Mouse (Mus musculus): ENCODE results near the gene Mxi1. TPM values are rescaled to one million over a fixed set of nuclear protein-coding genes. Genes with fewer than 3 reads are reported as not detected.

The Mxi1 gene
- polyA plus RNA-seq, 2 experiments = 16.5 to 27.7 TPM

DNA sequence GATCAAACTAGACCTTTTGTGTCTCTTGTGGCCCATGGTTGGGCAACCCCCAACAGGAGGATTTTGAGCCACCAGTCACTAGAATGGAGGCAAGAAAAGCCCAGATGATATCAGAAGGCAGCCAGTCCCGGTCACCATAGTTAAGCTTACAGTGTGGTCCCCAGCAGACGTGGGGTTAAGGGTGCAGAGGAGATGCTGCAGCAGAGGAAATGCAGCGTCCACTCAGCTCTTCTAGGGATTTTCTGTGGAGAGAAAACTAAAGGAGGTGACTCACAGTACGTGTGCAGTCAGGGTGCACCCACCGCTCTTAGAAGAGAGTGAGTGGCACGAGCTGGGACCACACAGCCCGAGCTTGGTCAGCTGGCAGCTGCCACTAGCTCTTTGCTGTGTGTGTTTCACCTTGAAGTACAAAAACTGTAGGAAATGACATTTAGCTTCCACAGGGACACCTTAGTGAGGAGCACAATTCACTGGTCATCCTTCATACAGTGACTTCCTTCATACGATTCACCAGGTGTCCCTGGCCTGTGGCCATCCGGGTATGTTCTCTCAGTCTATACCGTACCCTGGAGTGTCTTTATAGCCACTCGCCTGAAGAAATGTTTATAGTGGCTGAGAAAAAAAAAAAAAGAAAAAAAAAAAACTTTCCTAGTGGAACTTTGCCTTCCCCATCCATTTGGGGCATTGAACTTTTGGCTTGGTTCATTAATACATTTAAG lies 55.9 kb downstream of the Mxi1 start:
- no peak overlapping the region for H3K4me3 ChIP-seq (ENCODE audit: insufficient read depth in 1 of 2, low read depth in 2 of 2, low read length in 2 of 2)
- WGBS (ENCODE audit: insufficient replicate concordance) = 78% methylated on average over 11 of the region's 11 CpGs
- no peak overlapping the region for H3K9ac ChIP-seq (replicated peaks)
- no peak overlapping the region for H3K27ac ChIP-seq
- H3K36me3 ChIP-seq (replicated peaks; ENCODE audit: control insufficient read depth, insufficient read depth, low read depth) = no peaks in the 10 kb centered on the region; the same call in 1 of the 2 replicates
- no peak for DNase-seq (ENCODE audit: low read depth in 3 of 3, low spot score in 3 of 3)
- no peak for ATAC-seq (ENCODE audit: insufficient read depth)
- no peaks in the 10 kb centered on the region for H3K9me3 ChIP-seq (ENCODE audit: control insufficient read depth, low read length)
- no peaks in the 10 kb centered on the region for H3K27me3 ChIP-seq (ENCODE audit: control insufficient read depth, insufficient read depth, low read length)
- TF ChIP-seq CTCF (IDR thresholded peaks at IDR 0.05; ENCODE audit: low read depth) = no peak
- no peak for TF ChIP-seq EP300 (IDR thresholded peaks at IDR 0.05; ENCODE audit: low read depth)
- peaks cover 0 to 3% of the 10 kb centered on the region in 2 experiments; a peak in 1 of 4 replicates for H3K4me1 ChIP-seq (replicated peaks; ENCODE audit: control insufficient read depth in 2 of 2, insufficient read depth in 2 of 2, low read length in 1 of 2)
- no peak overlapping the region for H3K4me2 ChIP-seq (ENCODE audit: low read depth)

DNA sequence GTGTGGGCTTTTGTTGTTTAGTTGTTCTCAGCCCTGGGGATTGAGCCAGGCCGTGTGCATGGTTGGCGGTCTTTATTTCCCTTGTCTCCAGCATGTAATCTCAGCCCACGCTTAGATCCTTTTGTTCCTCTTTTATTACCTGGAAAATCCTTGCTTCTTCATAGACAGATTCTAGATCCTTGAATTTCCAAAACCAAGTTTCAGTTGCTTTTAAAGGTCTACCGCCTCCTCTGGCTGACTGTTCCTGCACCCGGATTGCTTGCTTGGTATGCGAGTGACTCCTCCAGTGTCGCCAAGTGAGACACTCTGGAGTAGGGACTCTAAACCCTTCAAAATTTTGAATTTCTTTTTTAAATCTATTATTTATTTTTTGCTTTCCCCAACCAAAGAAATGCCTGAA lies 56.6 kb downstream of the Mxi1 start:
- ATAC-seq (ENCODE audit: insufficient read depth) (no peak), DNase-seq (ENCODE audit: low read depth in 3 of 3, low spot score in 3 of 3) (no peak)
- H3K27ac ChIP-seq = no peak overlapping the region
- no peak overlapping the region for H3K9ac ChIP-seq (replicated peaks)
- no peak overlapping the region for H3K4me2 ChIP-seq (ENCODE audit: low read depth)
- H3K4me3 ChIP-seq (ENCODE audit: insufficient read depth in 1 of 2, low read depth in 2 of 2, low read length in 2 of 2) = no peak overlapping the region
- no peak for TF ChIP-seq CTCF (IDR thresholded peaks at IDR 0.05; ENCODE audit: low read depth)
- no peak for TF ChIP-seq EP300 (IDR thresholded peaks at IDR 0.05; ENCODE audit: low read depth)
- H3K4me1 ChIP-seq (replicated peaks; ENCODE audit: control insufficient read depth in 2 of 2, insufficient read depth in 2 of 2, low read length in 1 of 2) = 0 out of 4 replicates have a peak, but pooled peaks cover 0 to 3% of the 10 kb centered on the region in 2 experiments
- H3K27me3 ChIP-seq (ENCODE audit: control insufficient read depth, insufficient read depth, low read length) = no peaks in the 10 kb centered on the region
- 84% methylated on average over 7 of the region's 7 CpGs for WGBS (ENCODE audit: insufficient replicate concordance)
- peaks cover 6% of the 10 kb centered on the region for H3K36me3 ChIP-seq (replicated peaks; ENCODE audit: control insufficient read depth, insufficient read depth, low read depth)
- no peaks in the 10 kb centered on the region for H3K9me3 ChIP-seq (ENCODE audit: control insufficient read depth, low read length)

DNA sequence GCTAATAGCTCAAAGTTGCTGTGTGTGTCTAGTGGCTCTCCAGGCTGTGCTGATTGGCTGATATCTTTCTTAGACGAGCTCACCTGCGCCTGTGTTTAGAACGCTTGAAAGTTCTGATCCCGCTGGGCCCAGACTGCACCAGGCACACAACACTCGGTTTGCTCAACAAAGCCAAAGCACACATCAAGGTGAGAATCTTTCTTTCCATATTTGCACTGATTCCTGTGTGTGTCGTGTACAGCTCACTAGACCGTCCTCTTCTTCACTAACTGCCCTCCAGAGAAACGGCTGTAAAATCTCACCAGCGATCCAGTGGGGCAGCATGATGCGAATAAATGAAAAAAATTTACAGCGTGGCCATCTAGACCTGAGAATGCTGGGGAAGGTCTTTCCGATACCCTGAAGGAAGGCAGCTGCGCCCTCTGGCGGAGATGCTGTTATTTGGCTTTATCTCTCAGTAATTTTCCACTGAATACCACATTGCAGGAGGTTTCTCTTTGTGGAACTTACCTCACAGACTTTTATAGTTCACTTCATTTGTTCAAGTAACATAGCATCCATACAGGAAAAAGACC lies 59.2 kb downstream of the Mxi1 start:
- peak; percentile 37 to 41 (median 40) for DNase-seq (ENCODE audit: low read depth in 3 of 3, low spot score in 3 of 3)
- Histone ChIP-seq H3K27ac (no peak overlapping the region), H3K4me1 (replicated peaks; ENCODE audit: control insufficient read depth in 2 of 2, insufficient read depth in 2 of 2, low read length in 1 of 2) (0 out of 4 replicates have a peak, but pooled peaks cover 0 to 3% of the 10 kb centered on the region in 2 experiments), H3K27me3 (ENCODE audit: control insufficient read depth, insufficient read depth, low read length) (no peaks in the 10 kb centered on the region), H3K4me2 (ENCODE audit: low read depth) (peak overlapping the region; percentile 8), H3K36me3 (replicated peaks; ENCODE audit: control insufficient read depth, insufficient read depth, low read depth) (peaks cover 13% of the 10 kb centered on the region), H3K9ac (replicated peaks) (no peak overlapping the region), H3K4me3 (ENCODE audit: insufficient read depth in 1 of 2, low read depth in 2 of 2, low read length in 2 of 2) (no peak overlapping the region), H3K9me3 (ENCODE audit: control insufficient read depth, low read length) (no peaks in the 10 kb centered on the region)
- 36% methylated on average over 14 of the region's 14 CpGs for WGBS (ENCODE audit: insufficient replicate concordance)
- ATAC-seq (ENCODE audit: insufficient read depth) = no peak
- no peak for TF ChIP-seq EP300 (IDR thresholded peaks at IDR 0.05; ENCODE audit: low read depth)
- TF ChIP-seq CTCF (IDR thresholded peaks at IDR 0.05; ENCODE audit: low read depth) = peak; percentile 89

DNA sequence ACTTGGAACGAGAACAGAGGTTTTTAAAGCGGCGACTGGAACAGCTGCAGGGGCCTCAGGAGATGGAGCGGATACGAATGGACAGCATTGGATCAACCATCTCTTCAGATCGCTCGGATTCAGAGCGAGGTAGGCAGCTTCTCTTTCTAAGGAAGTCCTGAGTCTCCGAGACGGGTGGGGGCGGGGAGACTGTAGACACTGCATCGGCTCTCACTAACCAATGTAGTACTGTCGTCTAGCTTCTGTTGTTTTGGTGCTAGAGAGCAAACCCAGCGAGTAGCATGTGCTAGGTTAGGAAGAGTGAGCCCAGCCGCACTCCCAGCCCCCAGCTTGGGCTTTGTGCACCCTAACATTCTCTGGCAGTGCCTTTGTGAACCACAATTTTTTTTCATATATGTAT lies 59.9 kb downstream of the Mxi1 start:
- Histone ChIP-seq H3K4me3 (ENCODE audit: insufficient read depth in 1 of 2, low read depth in 2 of 2, low read length in 2 of 2) (no peak overlapping the region), H3K36me3 (replicated peaks; ENCODE audit: control insufficient read depth, insufficient read depth, low read depth) (peaks cover 13% of the 10 kb centered on the region), H3K4me1 (replicated peaks; ENCODE audit: control insufficient read depth in 2 of 2, insufficient read depth in 2 of 2, low read length in 1 of 2) (0 out of 4 replicates have a peak, but pooled peaks cover 0 to 2% of the 10 kb centered on the region in 2 experiments), H3K9ac (replicated peaks) (no peak overlapping the region), H3K4me2 (ENCODE audit: low read depth) (no peak overlapping the region), H3K27ac (no peak overlapping the region), H3K9me3 (ENCODE audit: control insufficient read depth, low read length) (no peaks in the 10 kb centered on the region), H3K27me3 (ENCODE audit: control insufficient read depth, insufficient read depth, low read length) (no peaks in the 10 kb centered on the region)
- 77% methylated on average over 15 of the region's 15 CpGs for WGBS (ENCODE audit: insufficient replicate concordance)
- TF ChIP-seq EP300 (IDR thresholded peaks at IDR 0.05; ENCODE audit: low read depth) = no peak
- no peak for TF ChIP-seq CTCF (IDR thresholded peaks at IDR 0.05; ENCODE audit: low read depth)
- ATAC-seq (ENCODE audit: insufficient read depth) (no peak), DNase-seq (ENCODE audit: low read depth in 3 of 3, low spot score in 3 of 3) (no peak)

DNA sequence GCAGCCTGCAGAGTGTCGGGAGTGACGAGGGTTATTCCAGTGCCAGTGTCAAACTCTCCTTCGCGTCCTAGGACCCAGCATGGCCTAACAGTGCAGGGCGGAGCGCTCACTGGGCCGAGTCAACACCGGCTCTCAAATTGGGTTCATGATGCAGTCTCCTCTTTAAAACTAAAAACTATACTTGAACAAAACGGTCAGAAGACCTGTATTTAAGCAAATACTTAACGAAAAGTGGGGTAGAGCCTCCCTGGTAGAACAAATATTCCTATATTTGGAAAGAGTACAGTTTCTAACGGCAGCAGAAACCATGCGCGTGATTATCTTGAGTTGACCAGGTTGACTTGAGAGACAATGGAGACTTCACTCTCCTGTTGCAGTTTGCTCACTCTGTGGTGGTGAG lies 61.3 kb downstream of the Mxi1 start, which contains the start of gene Gm10197:
TSS of gene Gm10197 (minus strand) at position 101 of the 400 bp plus-strand sequence.
- Histone ChIP-seq H3K9me3 (ENCODE audit: control insufficient read depth, low read length) (no peaks in the 10 kb centered on the region), H3K4me3 (ENCODE audit: insufficient read depth in 1 of 2, low read depth in 2 of 2, low read length in 2 of 2) (no peak within 1 kb of the TSS), H3K4me2 (ENCODE audit: low read depth) (no peak within 1 kb of the TSS), H3K4me1 (replicated peaks; ENCODE audit: control insufficient read depth in 2 of 2, insufficient read depth in 2 of 2, low read length in 1 of 2) (0 out of 4 replicates have a peak, but pooled peaks cover 0 to 2% of the 10 kb centered on the region in 2 experiments), H3K27ac (no peak within 1 kb of the TSS), H3K9ac (replicated peaks) (no peak within 1 kb of the TSS), H3K36me3 (replicated peaks; ENCODE audit: control insufficient read depth, insufficient read depth, low read depth) (peaks cover 16% of the 10 kb centered on the region), H3K27me3 (ENCODE audit: control insufficient read depth, insufficient read depth, low read length) (no peaks in the 10 kb centered on the region)
- TF ChIP-seq EP300 (IDR thresholded peaks at IDR 0.05; ENCODE audit: low read depth) (no peak), CTCF (IDR thresholded peaks at IDR 0.05; ENCODE audit: low read depth) (no peak)
- DNase-seq (ENCODE audit: low read depth in 3 of 3, low spot score in 3 of 3) (no peak), ATAC-seq (ENCODE audit: insufficient read depth) (no peak)
- WGBS (ENCODE audit: insufficient replicate concordance) = 90% methylated on average over 13 of the region's 13 CpGs

Measured in liver, embryonic 14.5 days (tissue).